Mouse (Mus musculus) brown adipose tissue, adult 24 weeks (tissue): ENCODE measurements around the gene Scamp1. TPM values are rescaled to one million over a fixed set of nuclear protein-coding genes. Genes with fewer than 3 reads are reported as not detected.

Experiments used
- H3K27ac ChIP-seq: fragments of 200-500 bp; replicated peaks from 2 replicates; pipeline ENCODE4 v1.5.1; 2012; ENCODE audit warnings: low read depth, mild to moderate bottlenecking, low read length
- H3K4me1 ChIP-seq: fragments of 200-500 bp; 2 replicates; pipeline ENCODE4 v1.6.1; 2012; ENCODE audit warnings: low read length, mixed read lengths; ENCODE audit not compliant: control insufficient read depth, insufficient read depth, insufficient read length
- H3K4me3 ChIP-seq: fragments of 200-500 bp; 2 replicates; pipeline ENCODE4 v1.5.1; 2012; ENCODE audit warnings: low read depth, mild to moderate bottlenecking, low read length, moderate library complexity; ENCODE audit not compliant: insufficient read depth
- polyA plus RNA-seq: library from polyadenylated mRNA; stranded (reverse); fragments of >200 nt; gene quantifications from 2 replicates; pipeline ENCODE4 v1.2.4, GENCODE M21; 2012; ENCODE audit not compliant: missing spikeins, insufficient read depth, insufficient read length

Scamp1 gene
- polyA plus RNA-seq, 1 experiment = 18.5 TPM

- Histone ChIP-seq H3K4me3 (no peak overlapping the region), H3K27ac (no peak overlapping the region), H3K4me1 (no peaks in the 10 kb centered on the region)
These were observed 62.0 kb downstream of the Scamp1 start for GRCm38 (mm10) chr13:94223609-94224008.

DNA sequence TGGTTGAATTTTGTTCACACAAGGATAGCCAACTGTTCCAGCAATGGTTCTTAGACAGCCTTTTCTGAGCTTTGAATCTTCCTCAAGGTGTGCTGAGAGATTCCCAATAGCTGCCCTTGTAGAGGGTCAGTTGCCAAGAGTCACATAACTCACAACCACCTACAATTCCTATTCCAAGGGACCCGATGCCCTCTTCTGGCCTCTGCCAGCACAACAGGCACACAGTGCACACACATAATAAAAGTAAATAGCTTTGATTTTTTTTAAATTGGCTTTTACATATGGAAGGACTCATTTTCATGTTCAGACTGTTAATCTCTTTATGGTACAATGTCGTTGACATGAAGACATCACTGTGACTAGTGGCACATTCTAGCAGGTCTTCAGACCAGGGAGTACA lies 72.9 kb downstream of the Scamp1 start:
- H3K4me3 ChIP-seq = no peak overlapping the region
- no peak overlapping the region for H3K27ac ChIP-seq
- H3K4me1 ChIP-seq = no peaks in the 10 kb centered on the region

DNA sequence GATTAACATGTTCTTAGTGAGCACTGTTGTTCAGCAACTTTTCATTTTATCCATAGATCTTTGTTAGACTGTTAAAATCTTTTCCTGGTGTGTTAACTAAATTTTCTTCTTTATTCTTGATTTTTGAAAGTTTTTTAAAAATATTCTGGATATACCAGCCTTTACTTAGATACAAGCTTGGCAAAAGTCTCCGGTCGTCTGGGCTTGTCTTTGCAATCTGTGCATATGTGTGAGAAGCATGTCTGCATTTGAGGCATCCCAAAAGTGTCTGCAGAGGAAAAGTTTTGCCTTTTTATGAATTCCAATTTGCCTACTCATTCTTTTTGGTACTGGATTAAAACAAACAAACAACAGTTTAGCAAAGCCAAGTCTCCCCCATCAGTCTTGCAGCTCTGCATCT lies 73.5 kb downstream of the Scamp1 start:
- H3K27ac ChIP-seq = no peak overlapping the region
- no peaks in the 10 kb centered on the region for H3K4me1 ChIP-seq
- no peak overlapping the region for H3K4me3 ChIP-seq

DNA sequence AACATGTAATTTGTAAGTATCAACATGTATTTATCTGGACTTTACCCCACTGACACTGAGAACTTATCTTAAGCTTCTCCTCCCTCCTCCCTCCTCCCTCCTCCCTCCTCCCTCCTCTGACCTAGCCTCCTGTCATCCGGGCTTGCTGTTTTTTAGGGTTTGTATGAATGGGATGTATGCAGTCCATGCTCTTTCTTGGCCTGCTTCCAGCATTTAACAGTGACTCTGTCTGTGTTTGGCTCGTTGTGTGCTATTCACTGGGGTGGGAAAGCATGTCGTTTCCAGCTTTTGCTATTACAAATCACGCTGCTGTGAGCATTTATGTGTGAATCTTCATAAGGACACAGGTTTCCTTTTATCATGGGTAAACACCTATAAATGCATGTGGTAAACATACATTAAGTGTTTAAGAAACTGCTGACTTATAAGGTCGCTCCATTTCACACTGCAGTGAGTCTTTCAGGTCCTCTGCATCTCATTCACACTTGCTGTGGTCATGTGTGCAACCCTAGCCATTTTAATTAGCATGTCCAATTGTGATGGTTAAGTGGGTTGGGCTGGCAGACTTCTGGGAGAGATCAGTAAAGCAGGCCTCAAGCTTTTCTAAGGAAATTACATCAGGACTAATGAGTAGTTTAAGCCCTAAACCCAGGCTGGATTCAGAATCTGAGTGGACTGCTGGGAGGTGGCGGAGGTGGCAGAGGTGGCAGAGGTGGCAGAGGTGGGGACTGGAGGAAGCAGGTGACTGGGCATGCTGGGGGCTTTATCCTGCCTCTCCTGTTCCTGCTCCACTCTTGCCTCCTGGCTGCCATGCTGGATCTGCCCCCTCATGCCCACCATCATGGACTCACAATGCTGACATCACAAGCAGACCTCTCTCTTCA lies 74.2 kb downstream of the Scamp1 start:
- H3K4me3 ChIP-seq = no peak overlapping the region
- no peaks in the 10 kb centered on the region for H3K4me1 ChIP-seq
- H3K27ac ChIP-seq = no peak overlapping the region

- Histone ChIP-seq H3K27ac (no peak overlapping the region), H3K4me1 (no peaks in the 10 kb centered on the region), H3K4me3 (no peak overlapping the region)
These were observed 76.8 kb downstream of the Scamp1 start for GRCm38 (mm10) chr13:94208892-94209291.

GRCm38 (mm10) chr13:94207973-94208372 lies 77.7 kb downstream of the Scamp1 start:
- no peaks in the 10 kb centered on the region for H3K4me1 ChIP-seq
- H3K27ac ChIP-seq = no peak overlapping the region
- no peak overlapping the region for H3K4me3 ChIP-seq

- H3K27ac ChIP-seq = no peak overlapping the region
- no peak overlapping the region for H3K4me3 ChIP-seq
- H3K4me1 ChIP-seq = no peaks in the 10 kb centered on the region
These were observed 80.4 kb downstream of the Scamp1 start for GRCm38 (mm10) chr13:94205234-94205633.

DNA sequence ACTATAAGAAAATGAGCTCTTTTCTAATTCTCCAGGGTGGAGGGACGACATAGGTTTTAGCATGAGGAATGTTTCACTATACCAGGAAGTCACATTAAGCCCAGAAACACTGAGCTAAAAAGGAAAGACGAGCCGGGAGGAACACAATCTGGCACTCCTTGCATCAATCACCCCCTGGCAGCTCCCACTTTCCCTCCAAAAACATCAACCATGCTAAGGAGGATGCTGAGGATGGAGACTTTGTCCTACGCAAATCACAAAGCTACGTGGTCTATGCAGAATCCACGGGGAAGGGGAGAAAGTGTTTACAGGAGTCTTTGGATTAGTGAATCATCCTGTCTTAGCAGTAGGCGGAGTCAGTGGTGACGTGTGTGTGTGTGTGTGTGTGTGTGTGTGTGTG lies 85.8 kb downstream of the Scamp1 start:
- H3K4me1 ChIP-seq = no peaks in the 10 kb centered on the region
- no peak overlapping the region for H3K27ac ChIP-seq
- H3K4me3 ChIP-seq = no peak overlapping the region

DNA sequence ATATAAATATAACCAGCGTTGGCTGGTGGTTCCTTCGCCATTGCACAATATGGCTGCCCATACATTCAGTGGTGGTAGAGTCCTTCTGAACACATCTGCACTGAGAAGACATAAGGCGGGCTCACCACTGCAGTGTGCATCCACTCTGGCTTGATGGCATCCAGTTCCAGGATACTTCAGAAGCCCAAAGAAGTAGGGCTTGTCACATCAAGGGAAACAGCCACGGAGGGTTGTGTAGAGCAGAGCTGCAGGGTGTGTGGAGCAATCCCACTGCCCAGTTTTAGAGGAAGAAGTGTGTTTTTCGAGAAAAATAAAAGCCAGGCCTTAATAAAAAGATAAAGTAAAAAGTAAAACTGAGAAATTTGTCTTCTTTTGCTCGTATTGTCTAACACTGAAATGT lies 87.0 kb downstream of the Scamp1 start:
- Histone ChIP-seq H3K4me3 (no peak overlapping the region), H3K27ac (no peak overlapping the region), H3K4me1 (no peaks in the 10 kb centered on the region)

GRCm38 (mm10) chr13:94193227-94193626 lies 92.4 kb downstream of the Scamp1 start:
- no peak overlapping the region for H3K27ac ChIP-seq
- no peaks in the 10 kb centered on the region for H3K4me1 ChIP-seq

GRCm38 (mm10) chr13:94190386-94190785 lies 95.3 kb downstream of the Scamp1 start:
- no peak overlapping the region for H3K27ac ChIP-seq
- no peak overlapping the region for H3K4me3 ChIP-seq
- no peaks in the 10 kb centered on the region for H3K4me1 ChIP-seq

More at GRCm38 (mm10) chr13:94193227-94193626, 92.4 kb downstream of the Scamp1 start:
- H3K4me3 ChIP-seq = no peak overlapping the region

- no peak overlapping the region for H3K27ac ChIP-seq
- H3K4me1 ChIP-seq = 0 out of 2 replicates have a peak, but pooled peaks cover under 1% of the 10 kb centered on the region
- H3K4me3 ChIP-seq = no peak overlapping the region
These were observed 97.2 kb downstream of the Scamp1 start for GRCm38 (mm10) chr13:94188200-94189086.

DNA sequence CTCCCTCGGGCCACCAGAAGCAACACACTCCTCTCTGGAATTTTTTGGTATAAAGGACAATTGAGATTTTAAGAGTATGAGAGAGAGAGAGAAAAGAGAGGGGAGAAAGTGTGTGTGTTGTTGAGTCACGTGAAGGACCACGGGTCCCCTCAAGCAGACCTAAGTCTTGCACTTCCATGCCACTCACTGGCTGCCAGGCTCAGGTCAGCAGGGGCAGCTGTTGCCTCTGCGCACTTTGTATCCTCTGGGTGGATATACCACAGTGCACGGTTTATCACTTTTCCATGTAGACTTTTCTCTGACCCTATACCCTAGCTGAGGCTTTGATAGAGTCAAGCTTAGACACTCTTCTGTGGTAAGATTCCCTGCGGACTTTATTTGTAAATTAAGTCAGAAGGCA lies 100.0 kb downstream of the Scamp1 start:
- H3K4me3 ChIP-seq = no peak overlapping the region
- 0 out of 2 replicates have a peak, but pooled peaks cover 2% of the 10 kb centered on the region for H3K4me1 ChIP-seq
- no peak overlapping the region for H3K27ac ChIP-seq

DNA sequence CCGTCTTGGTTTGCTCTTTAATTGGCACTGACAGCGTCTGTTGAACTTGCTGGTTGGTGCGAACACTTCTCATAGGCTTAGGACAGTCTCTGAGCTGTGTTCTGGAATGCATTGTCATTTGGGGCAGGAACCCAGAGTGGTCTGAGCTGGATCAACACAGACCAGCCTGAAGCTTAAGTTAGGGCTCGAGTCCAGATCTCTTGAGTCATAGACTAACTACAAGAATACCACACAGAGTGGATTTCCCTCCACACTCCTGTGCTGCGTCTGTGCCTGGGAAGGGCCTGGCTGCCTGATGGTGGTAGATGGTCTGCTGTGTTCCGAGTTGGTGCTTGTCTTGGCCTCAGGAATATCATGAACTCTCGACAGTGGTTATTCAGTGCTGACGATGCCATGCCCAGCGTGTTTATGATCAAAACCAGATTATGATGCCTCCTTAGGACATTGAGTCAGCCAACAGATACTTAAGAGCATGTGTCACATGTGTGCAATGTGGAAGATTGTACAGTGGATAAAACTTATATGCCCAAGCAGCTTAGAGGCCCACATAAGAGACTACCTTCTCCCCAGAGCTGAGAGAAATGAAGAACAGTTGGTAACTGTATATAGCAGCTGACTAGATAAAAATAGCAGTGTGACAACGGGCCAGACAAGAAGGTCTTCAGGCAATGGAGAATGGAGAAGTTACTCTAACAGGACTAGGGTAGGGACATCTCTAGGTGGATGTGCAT lies 100.8 kb downstream of the Scamp1 start:
- Histone ChIP-seq H3K27ac (no peak overlapping the region), H3K4me3 (no peak overlapping the region), H3K4me1 (0 out of 2 replicates have a peak, but pooled peaks cover 2% of the 10 kb centered on the region)
